Mouse (Mus musculus) liver, adult 2 months (tissue): Measurements from ENCODE around the gene Slc15a5.

Experiments
- CTCF ChIP-seq: fragments of 200-500 bp; IDR thresholded peaks from 2 replicates; pipeline ENCODE4 v1.5.1; 2011; ENCODE audit warnings: low read depth, low read length, control low read depth
- POLR2A ChIP-seq: fragments of 200-500 bp; IDR thresholded peaks from 2 replicates; pipeline ENCODE4 v1.6.1; 2011; ENCODE audit warnings: low read length, control low read depth; ENCODE audit not compliant: insufficient read depth; ENCODE audit errors: extremely low read depth

DNA sequence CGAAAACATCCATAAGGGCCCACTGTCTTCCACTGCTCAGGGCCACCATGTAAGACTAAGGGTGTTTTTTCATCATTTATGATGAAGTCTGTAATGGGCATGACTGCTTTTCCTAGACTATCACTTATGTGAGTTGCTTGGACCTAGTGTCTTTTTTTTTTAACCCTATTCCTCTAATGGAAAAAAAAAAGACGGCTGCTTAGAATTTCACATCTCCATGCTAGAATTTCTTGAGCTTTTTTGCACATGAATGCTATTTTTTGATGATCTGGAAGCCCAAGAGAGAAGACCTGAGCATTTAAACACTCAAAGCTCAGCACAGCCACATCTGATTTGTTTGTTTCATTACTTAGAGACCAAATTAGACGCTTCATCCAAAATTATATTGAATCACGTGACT is at the start of gene Slc15a5:
- TF ChIP-seq CTCF (no peak), POLR2A (no peak)
